Mouse (Mus musculus) liver, embryonic 14.5 days (tissue): Measurements from ENCODE around the gene Slc22a17.

Experiments used
- CTCF ChIP-seq: IDR thresholded peaks from 2 replicates; pipeline ENCODE4 v1.5.1; 2016; ENCODE audit warnings: antibody characterized with exemption, low read depth, control low read depth
- EP300 ChIP-seq: IDR thresholded peaks from 2 replicates; pipeline ENCODE4 v1.6.1; 2016; ENCODE audit warnings: antibody characterized with exemption, low read depth

- no peak for TF ChIP-seq CTCF
- TF ChIP-seq EP300 = no peak
Observed at GRCm38 (mm10) chr14:54935904-54936830, 23.2 kb upstream of the Slc22a17 start, which contains the start of gene Cmtm5.
